Mouse (Mus musculus) small intestine, adult 2 months (tissue): ENCODE results near the gene Lrrc59. TPM values are rescaled to one million over a fixed set of nuclear protein-coding genes. Genes with fewer than 3 reads are reported as not detected.
"Not testable (repeated sequence)": the region's sequence is repeated elsewhere in the genome, so short reads cannot be mapped to it uniquely, and the experiment has no call there.

Source experiments
- H3K27ac ChIP-seq: fragments of 200-500 bp; 2 replicates; pipeline ENCODE4 v1.5.1; 2012; ENCODE audit warnings: low read depth, low read length, control low read depth, inconsistent platforms; ENCODE audit not compliant: insufficient read depth
- H3K27me3 ChIP-seq: fragments of 200-500 bp; 2 replicates; pipeline ENCODE4 v1.6.1; 2012; ENCODE audit warnings: mild to moderate bottlenecking, moderate library complexity, low read length, inconsistent platforms; ENCODE audit not compliant: control insufficient read depth, insufficient read depth
- H3K36me3 ChIP-seq: fragments of 200-500 bp; 2 replicates; pipeline ENCODE4 v1.6.1; 2012; ENCODE audit warnings: mild to moderate bottlenecking, low read length, control low read depth, inconsistent platforms; ENCODE audit not compliant: control insufficient read depth, insufficient read depth
- H3K4me1 ChIP-seq: fragments of 200-500 bp; 2 replicates; pipeline ENCODE4 v1.6.1; 2012; ENCODE audit warnings: low read length, inconsistent platforms, mixed read lengths; ENCODE audit not compliant: control insufficient read depth, insufficient read depth, insufficient read length
- H3K4me3 ChIP-seq: fragments of 200-500 bp; 2 replicates; pipeline ENCODE4 v1.5.1; 2012; ENCODE audit warnings: low read depth, mild to moderate bottlenecking, control low read depth, inconsistent platforms, low read length, moderate library complexity
- CTCF ChIP-seq: fragments of 200-500 bp; IDR thresholded peaks from 2 replicates; pipeline ENCODE4 v1.5.1; 2012; ENCODE audit warnings: low read depth, mild to moderate bottlenecking, control low read depth, inconsistent platforms, low read length, moderate library complexity, mixed read lengths; ENCODE audit not compliant: insufficient replicate concordance, insufficient read length; ENCODE audit errors: extremely low read depth
- POLR2A ChIP-seq: fragments of 200-500 bp; IDR thresholded peaks from 2 replicates; pipeline ENCODE4 v1.6.1; 2012; ENCODE audit warnings: low read depth, mild to moderate bottlenecking, control low read depth, inconsistent platforms, low read length, moderate library complexity
- WGBS: fragments of 180-500 bp; shearing (Covaris S2); methylation state at CpG from one replicate; pipeline ENCODE4 v1.1.7; 2018; 5-methylcytosine and 5-hydroxymethylcytosine counted together
- polyA plus RNA-seq: library from polyadenylated mRNA; depleted of rRNA; stranded (reverse); fragments of >200 nt; gene quantifications from 2 replicates; pipeline ENCODE4 v1.2.3, GENCODE M21; 2012

The Lrrc59 gene
- polyA plus RNA-seq, 1 experiment = 169 TPM

- Histone ChIP-seq H3K4me1 (peaks cover 27% of the 10 kb centered on the region), H3K4me3 (no peak overlapping the region), H3K36me3 (peaks cover 50% of the 10 kb centered on the region), H3K27me3 (no peaks in the 10 kb centered on the region), H3K27ac (peak overlapping the region; percentile 92)
- no peak for TF ChIP-seq POLR2A
- no peak for TF ChIP-seq CTCF
- WGBS = 57% methylated on average over 5 of the region's 5 CpGs
Observed at GRCm38 (mm10) chr11:94631969-94632368, 2.4 kb downstream of the Lrrc59 start.

- H3K27me3 ChIP-seq = no peaks in the 10 kb centered on the region
- TF ChIP-seq CTCF = no peak
- TF ChIP-seq POLR2A = peak; percentile 61; the same call in 1 of the 2 replicates
- peaks cover 60% of the 10 kb centered on the region for H3K36me3 ChIP-seq
- 33% methylated on average over 8 of the region's 8 CpGs for WGBS
- H3K27ac ChIP-seq = peak overlapping the region; percentile 97
- peaks cover 27% of the 10 kb centered on the region for H3K4me1 ChIP-seq
- H3K4me3 ChIP-seq = peak overlapping the region; percentile 34; the same call in 1 of the 2 replicates
Observed at GRCm38 (mm10) chr11:94632988-94633387, 3.4 kb downstream of the Lrrc59 start.

- Histone ChIP-seq H3K4me3 (no peak overlapping the region), H3K27me3 (no peaks in the 10 kb centered on the region), H3K4me1 (peaks cover 25% of the 10 kb centered on the region), H3K36me3 (peaks cover 75% of the 10 kb centered on the region), H3K27ac (peak overlapping the region; percentile 97)
- 78% methylated on average over 5 of the region's 5 CpGs for WGBS
- TF ChIP-seq CTCF = no peak
- no peak for TF ChIP-seq POLR2A
Observed at GRCm38 (mm10) chr11:94634431-94634830, 4.9 kb downstream of the Lrrc59 start.

GRCm38 (mm10) chr11:94644461-94645219, 15.1 kb downstream of the Lrrc59 start:
- WGBS = 90% methylated on average over 8 of the region's 8 CpGs
- Histone ChIP-seq H3K4me3 (no peak overlapping the region), H3K27me3 (no peaks in the 10 kb centered on the region), H3K36me3 (peaks cover 57% of the 10 kb centered on the region), H3K4me1 (no peaks in the 10 kb centered on the region), H3K27ac (no peak overlapping the region)
- TF ChIP-seq CTCF = no peak
- TF ChIP-seq POLR2A = no peak

- Histone ChIP-seq H3K36me3 (peaks cover 39% of the 10 kb centered on the region), H3K27ac (no peak overlapping the region), H3K4me1 (no peaks in the 10 kb centered on the region), H3K4me3 (no peak overlapping the region), H3K27me3 (no peaks in the 10 kb centered on the region)
- TF ChIP-seq POLR2A (no peak), CTCF (no peak)
- WGBS = 96% methylated on average over 4 of the region's 4 CpGs
Observed at GRCm38 (mm10) chr11:94646457-94646856, 16.9 kb downstream of the Lrrc59 start.

- not testable (repeated sequence) for H3K4me3 ChIP-seq, H3K27ac ChIP-seq, H3K4me1 ChIP-seq, H3K36me3 ChIP-seq, H3K27me3 ChIP-seq
- WGBS = 95% methylated on average over 6 of the region's 7 CpGs
Observed at GRCm38 (mm10) chr11:94651241-94651640, 21.7 kb downstream of the Lrrc59 start.

GRCm38 (mm10) chr11:94652973-94653372, 23.4 kb downstream of the Lrrc59 start:
- H3K4me3 ChIP-seq = no peak overlapping the region
- H3K4me1 ChIP-seq = peaks cover 5% of the 10 kb centered on the region
- TF ChIP-seq POLR2A (no peak), CTCF (no peak)
- H3K27me3 ChIP-seq = no peaks in the 10 kb centered on the region
- H3K27ac ChIP-seq = no peak overlapping the region
- H3K36me3 ChIP-seq = peaks cover 9% of the 10 kb centered on the region
- WGBS = 37% methylated on average over 8 of the region's 8 CpGs

GRCm38 (mm10) chr11:94653663-94654436, 24.3 kb downstream of the Lrrc59 start, which contains the start of the genes Mrpl27 and Eme1:
TSS of gene Mrpl27 (plus strand) at chr11:94653767.
TSS of gene Eme1 (minus strand) at chr11:94653964.
- H3K27me3 ChIP-seq = no peaks in the 10 kb centered on the region
- WGBS = under 1% methylated on average over 32 of the region's 32 CpGs
- peak within 1 kb of the TSS; percentile 98 for H3K4me3 ChIP-seq
- H3K27ac ChIP-seq = peak within 1 kb of the TSS; percentile 97
- TF ChIP-seq POLR2A (peak; percentile 69; the same call in 1 of the 2 replicates), CTCF (no peak)
- H3K4me1 ChIP-seq = peaks cover 5% of the 10 kb centered on the region
- H3K36me3 ChIP-seq = peaks cover 17% of the 10 kb centered on the region
